Mouse (Mus musculus): ENCODE measurements at regions not wholly inside any gene's neighbourhood (a gene's known extent, or its start where the extent isn't known, plus 50 kb on each side); places are given as distances from the start of the nearest gene placed in this dataset.

GRCm38 (mm10) chr1:71881851-71882250 is 228.9 kb upstream of the Fn1 start:
- Histone ChIP-seq H3K4me3 (ENCODE audit: low read depth, low read length) (no peak overlapping the region), H3K4me2 (ENCODE audit: low read depth, low read length) (no peak overlapping the region), H3K9me3 (ENCODE audit: control insufficient read depth, low read length) (no peaks in the 10 kb centered on the region), H3K4me1 (ENCODE audit: control insufficient read depth, insufficient read depth, low read length) (0 out of 2 replicates have a peak, but pooled peaks cover 4% of the 10 kb centered on the region), H3K36me3 (ENCODE audit: control insufficient read depth, insufficient read depth, low read length) (no peaks in the 10 kb centered on the region), H3K27me3 (ENCODE audit: control insufficient read depth, insufficient read depth, low read length) (no peaks in the 10 kb centered on the region), H3K27ac (ENCODE audit: low read depth, low read length) (no peak overlapping the region), H3K9ac (replicated peaks; ENCODE audit: low read depth, low read length) (no peak overlapping the region)
- WGBS: 88% methylated on average over 12 of the region's 12 CpGs
- ATAC-seq (ENCODE audit: low read depth): no peak

- no peaks in the 10 kb centered on the region for H3K9me3 ChIP-seq (ENCODE audit: control insufficient read depth, low read length)
- WGBS: 81% methylated on average over 4 of the region's 4 CpGs
- H3K27ac ChIP-seq (ENCODE audit: low read depth, low read length): no peak overlapping the region
- 0 out of 2 replicates have a peak, but pooled peaks cover 2% of the 10 kb centered on the region for H3K4me1 ChIP-seq (ENCODE audit: control insufficient read depth, insufficient read depth, low read length)
- H3K4me3 ChIP-seq (ENCODE audit: low read depth, low read length): no peak overlapping the region
- H3K9ac ChIP-seq (replicated peaks; ENCODE audit: low read depth, low read length): no peak overlapping the region
- no peak overlapping the region for H3K4me2 ChIP-seq (ENCODE audit: low read depth, low read length)
- ATAC-seq (ENCODE audit: low read depth): no peak
- no peaks in the 10 kb centered on the region for H3K36me3 ChIP-seq (ENCODE audit: control insufficient read depth, insufficient read depth, low read length)
- no peaks in the 10 kb centered on the region for H3K27me3 ChIP-seq (ENCODE audit: control insufficient read depth, insufficient read depth, low read length)
These were observed 228.2 kb upstream of the Fn1 start for GRCm38 (mm10) chr1:71881191-71881590.

- H3K36me3 ChIP-seq (ENCODE audit: control insufficient read depth, insufficient read depth, low read length): no peaks in the 10 kb centered on the region
- no peak overlapping the region for H3K4me2 ChIP-seq (ENCODE audit: low read depth, low read length)
- H3K27ac ChIP-seq (ENCODE audit: low read depth, low read length): no peak overlapping the region
- no peaks in the 10 kb centered on the region for H3K4me1 ChIP-seq (ENCODE audit: control insufficient read depth, insufficient read depth, low read length)
- ATAC-seq (ENCODE audit: low read depth): no peak
- 72% methylated on average over 6 of the region's 6 CpGs for WGBS
- no peak overlapping the region for H3K9ac ChIP-seq (replicated peaks; ENCODE audit: low read depth, low read length)
- no peaks in the 10 kb centered on the region for H3K9me3 ChIP-seq (ENCODE audit: control insufficient read depth, low read length)
- no peaks in the 10 kb centered on the region for H3K27me3 ChIP-seq (ENCODE audit: control insufficient read depth, insufficient read depth, low read length)
- no peak overlapping the region for H3K4me3 ChIP-seq (ENCODE audit: low read depth, low read length)
These were observed 227.5 kb upstream of the Fn1 start for GRCm38 (mm10) chr1:71880480-71880879.

GRCm38 (mm10) chr1:71876712-71877401 is 223.9 kb upstream of the Fn1 start:
- Histone ChIP-seq H3K27ac (ENCODE audit: low read depth, low read length) (no peak overlapping the region), H3K4me1 (ENCODE audit: control insufficient read depth, insufficient read depth, low read length) (no peaks in the 10 kb centered on the region), H3K4me3 (ENCODE audit: low read depth, low read length) (no peak overlapping the region), H3K9me3 (ENCODE audit: control insufficient read depth, low read length) (no peaks in the 10 kb centered on the region), H3K27me3 (ENCODE audit: control insufficient read depth, insufficient read depth, low read length) (no peaks in the 10 kb centered on the region), H3K36me3 (ENCODE audit: control insufficient read depth, insufficient read depth, low read length) (no peaks in the 10 kb centered on the region), H3K9ac (replicated peaks; ENCODE audit: low read depth, low read length) (no peak overlapping the region), H3K4me2 (ENCODE audit: low read depth, low read length) (no peak overlapping the region)
- ATAC-seq (ENCODE audit: low read depth): no peak
- WGBS: 75% methylated on average over 9 of the region's 9 CpGs

GRCm38 (mm10) chr1:71874037-71874436 is 221.0 kb upstream of the Fn1 start:
- 92% methylated on average over 2 of the region's 2 CpGs for WGBS
- no peak overlapping the region for H3K4me2 ChIP-seq (ENCODE audit: low read depth, low read length)

GRCm38 (mm10) chr1:71865670-71866069 is 212.7 kb upstream of the Fn1 start:
- no peaks in the 10 kb centered on the region for H3K36me3 ChIP-seq (ENCODE audit: control insufficient read depth, insufficient read depth, low read length)
- H3K4me3 ChIP-seq (ENCODE audit: low read depth, low read length): no peak overlapping the region
- H3K27ac ChIP-seq (ENCODE audit: low read depth, low read length): no peak overlapping the region
- no peaks in the 10 kb centered on the region for H3K4me1 ChIP-seq (ENCODE audit: control insufficient read depth, insufficient read depth, low read length)
- H3K4me2 ChIP-seq (ENCODE audit: low read depth, low read length): no peak overlapping the region
- no peaks in the 10 kb centered on the region for H3K27me3 ChIP-seq (ENCODE audit: control insufficient read depth, insufficient read depth, low read length)
- ATAC-seq (ENCODE audit: low read depth): no peak
- H3K9ac ChIP-seq (replicated peaks; ENCODE audit: low read depth, low read length): no peak overlapping the region
- WGBS: 58% methylated on average over 4 of the region's 4 CpGs
- H3K9me3 ChIP-seq (ENCODE audit: control insufficient read depth, low read length): no peaks in the 10 kb centered on the region

More at GRCm38 (mm10) chr1:71874037-71874436, 221.0 kb upstream of the Fn1 start:
- H3K36me3 ChIP-seq (ENCODE audit: control insufficient read depth, insufficient read depth, low read length): no peaks in the 10 kb centered on the region
- no peaks in the 10 kb centered on the region for H3K4me1 ChIP-seq (ENCODE audit: control insufficient read depth, insufficient read depth, low read length)
- ATAC-seq (ENCODE audit: low read depth): no peak
- no peak overlapping the region for H3K4me3 ChIP-seq (ENCODE audit: low read depth, low read length)
- no peak overlapping the region for H3K9ac ChIP-seq (replicated peaks; ENCODE audit: low read depth, low read length)
- no peaks in the 10 kb centered on the region for H3K27me3 ChIP-seq (ENCODE audit: control insufficient read depth, insufficient read depth, low read length)
- H3K9me3 ChIP-seq (ENCODE audit: control insufficient read depth, low read length): no peaks in the 10 kb centered on the region
- no peak overlapping the region for H3K27ac ChIP-seq (ENCODE audit: low read depth, low read length)

GRCm38 (mm10) chr1:71864749-71865148 is 211.7 kb upstream of the Fn1 start:
- no peak for ATAC-seq (ENCODE audit: low read depth)
- H3K4me1 ChIP-seq (ENCODE audit: control insufficient read depth, insufficient read depth, low read length): no peaks in the 10 kb centered on the region
- no peak overlapping the region for H3K4me2 ChIP-seq (ENCODE audit: low read depth, low read length)
- H3K9ac ChIP-seq (replicated peaks; ENCODE audit: low read depth, low read length): no peak overlapping the region
- no peaks in the 10 kb centered on the region for H3K9me3 ChIP-seq (ENCODE audit: control insufficient read depth, low read length)
- no peaks in the 10 kb centered on the region for H3K27me3 ChIP-seq (ENCODE audit: control insufficient read depth, insufficient read depth, low read length)
- no peak overlapping the region for H3K27ac ChIP-seq (ENCODE audit: low read depth, low read length)
- WGBS: 57% methylated on average over 9 of the region's 9 CpGs
- no peak overlapping the region for H3K4me3 ChIP-seq (ENCODE audit: low read depth, low read length)
- H3K36me3 ChIP-seq (ENCODE audit: control insufficient read depth, insufficient read depth, low read length): no peaks in the 10 kb centered on the region

GRCm38 (mm10) chr1:71853212-71853611 is 200.2 kb upstream of the Fn1 start:
- no peak overlapping the region for H3K9ac ChIP-seq (replicated peaks; ENCODE audit: low read depth, low read length)
- H3K36me3 ChIP-seq (ENCODE audit: control insufficient read depth, insufficient read depth, low read length): no peaks in the 10 kb centered on the region
- ATAC-seq (ENCODE audit: low read depth): no peak
- no peaks in the 10 kb centered on the region for H3K9me3 ChIP-seq (ENCODE audit: control insufficient read depth, low read length)
- no peak overlapping the region for H3K4me3 ChIP-seq (ENCODE audit: low read depth, low read length)
- H3K4me2 ChIP-seq (ENCODE audit: low read depth, low read length): no peak overlapping the region
- no peak overlapping the region for H3K27ac ChIP-seq (ENCODE audit: low read depth, low read length)
- WGBS: 99% methylated on average over 2 of the region's 2 CpGs
- H3K4me1 ChIP-seq (ENCODE audit: control insufficient read depth, insufficient read depth, low read length): no peaks in the 10 kb centered on the region
- no peaks in the 10 kb centered on the region for H3K27me3 ChIP-seq (ENCODE audit: control insufficient read depth, insufficient read depth, low read length)

GRCm38 (mm10) chr1:71851268-71851667 is 198.3 kb upstream of the Fn1 start:
- 82% methylated on average over 8 of the region's 8 CpGs for WGBS
- H3K27me3 ChIP-seq (ENCODE audit: control insufficient read depth, insufficient read depth, low read length): no peaks in the 10 kb centered on the region
- no peak overlapping the region for H3K4me2 ChIP-seq (ENCODE audit: low read depth, low read length)
- no peaks in the 10 kb centered on the region for H3K4me1 ChIP-seq (ENCODE audit: control insufficient read depth, insufficient read depth, low read length)
- no peaks in the 10 kb centered on the region for H3K36me3 ChIP-seq (ENCODE audit: control insufficient read depth, insufficient read depth, low read length)
- no peak overlapping the region for H3K9ac ChIP-seq (replicated peaks; ENCODE audit: low read depth, low read length)
- H3K9me3 ChIP-seq (ENCODE audit: control insufficient read depth, low read length): no peaks in the 10 kb centered on the region
- no peak for ATAC-seq (ENCODE audit: low read depth)
- no peak overlapping the region for H3K27ac ChIP-seq (ENCODE audit: low read depth, low read length)
- no peak overlapping the region for H3K4me3 ChIP-seq (ENCODE audit: low read depth, low read length)
